Mouse (Mus musculus) liver, embryonic 14.5 days (tissue): Measurements from ENCODE around the gene Pip5k1c.

Source experiments
- CTCF ChIP-seq: IDR thresholded peaks from 2 replicates; pipeline ENCODE4 v1.5.1; 2016; ENCODE audit warnings: antibody characterized with exemption, low read depth, control low read depth
- EP300 ChIP-seq: IDR thresholded peaks from 2 replicates; pipeline ENCODE4 v1.6.1; 2016; ENCODE audit warnings: antibody characterized with exemption, low read depth

GRCm38 (mm10) chr10:81342686-81343505, 50.1 kb downstream of the Pip5k1c start, which contains the start of gene Gipc3:
- TF ChIP-seq CTCF (no peak), EP300 (no peak)
